ENCODE assay signal across 28 mouse cellular contexts in the genomic region with DNA sequence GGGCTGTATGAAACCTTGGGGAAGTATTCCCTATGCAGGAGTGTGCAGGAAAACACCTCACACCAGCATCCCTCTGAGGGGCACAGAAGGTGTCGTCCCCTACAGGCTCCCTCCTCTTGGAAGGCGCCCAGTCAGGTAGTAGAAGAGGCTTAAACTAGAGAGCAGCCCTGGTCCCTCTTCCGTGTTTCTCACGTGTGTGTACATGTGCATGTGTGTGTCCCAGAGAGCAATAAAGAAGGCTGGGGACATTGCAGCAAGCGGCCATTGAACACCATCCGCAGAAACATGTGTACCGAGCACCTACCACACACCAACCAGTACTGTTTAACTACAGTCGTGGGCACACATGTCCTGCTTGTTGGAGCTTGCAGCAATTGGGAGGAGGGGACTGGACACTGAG. TPM values are rescaled to one million over a fixed set of nuclear protein-coding genes. Genes with fewer than 3 reads are reported as not detected.
DNase-seq lines count a peak whose midpoint lies in the region; ATAC-seq and TF ChIP-seq lines count a peak whose summit lies in the region.
"Had no signal": no experiment of that assay in that cellular context is flagged by ENCODE, and none has a peak within 500 bp of the region (broad histone marks: within the 10 kb centered on the region; RNA-seq: fewer than 3 reads in every experiment).

No protein-coding gene starts in this region.

- H3K36me3 ChIP-seq in heart, embryonic 12.5 days = no peaks in the 10 kb centered on the region
- no peaks in the 10 kb centered on the region for H3K36me3 ChIP-seq in heart, postnatal 0 days (replicated peaks; ENCODE audit: control insufficient read depth, insufficient read depth, low read length)
- H3K36me3 ChIP-seq: embryonic facial prominence, embryonic 12.5 days; G1E; lung, embryonic 15.5 days; midbrain, embryonic 10.5 days; midbrain, embryonic 15.5 days; neural tube, embryonic 15.5 days; stomach, embryonic 15.5 days had no signal

- WGBS in heart, embryonic 12.5 days = 70% methylated on average over 8 of the region's 8 CpGs
- 65% methylated on average over 8 of the region's 8 CpGs for WGBS in heart, postnatal 0 days

- TF ChIP-seq CTCF in heart, postnatal 0 days (IDR thresholded peaks at IDR 0.05; ENCODE audit: low read depth) = no peak
- no peak for TF ChIP-seq CTCF in layer of hippocampus, adult 2 months (conservative IDR thresholded peaks at IDR 0.05)

- peak overlapping the region; percentile 93 for H3K27ac ChIP-seq in heart, embryonic 12.5 days (ENCODE audit: poor library complexity, severe bottlenecking)
- peak overlapping the region; percentile 93 for H3K27ac ChIP-seq in heart, postnatal 0 days (ENCODE audit: low read depth)
- H3K27ac ChIP-seq in layer of hippocampus, adult 2 months = peak overlapping the region; percentile 97
- H3K27ac ChIP-seq: embryonic facial prominence, embryonic 12.5 days; limb, embryonic 13.5 days; lung, embryonic 15.5 days; midbrain, embryonic 10.5 days; midbrain, embryonic 15.5 days; neural tube, embryonic 15.5 days; stomach, embryonic 15.5 days had no signal

- TF ChIP-seq EP300 in heart, postnatal 0 days (IDR thresholded peaks at IDR 0.05; ENCODE audit: low read depth) = no peak

- H3K9ac ChIP-seq in heart, embryonic 12.5 days = no peak overlapping the region
- no peak overlapping the region for H3K9ac ChIP-seq in heart, postnatal 0 days (replicated peaks; ENCODE audit: low read depth, low read length)
- H3K9ac ChIP-seq: embryonic facial prominence, embryonic 12.5 days; limb, embryonic 13.5 days; lung, embryonic 15.5 days; midbrain, embryonic 15.5 days; neural tube, embryonic 15.5 days; stomach, embryonic 15.5 days had no signal

- peak; percentile 9 for DNase-seq in adrenal gland, adult 2 months
- DNase-seq in adrenal gland, postnatal 10 days = no peak
- DNase-seq in heart, adult 18-20 months = no peak
- no peak for DNase-seq in heart, postnatal 0 days (ENCODE audit: low spot score)
- no peak for DNase-seq in heart, postnatal 10 days
- DNase-seq in layer of hippocampus, adult 2 months (ENCODE audit: low spot score in 2 of 2) = no peak
- no peak for DNase-seq in layer of hippocampus, postnatal 36 days
- DNase-seq: adrenal gland, postnatal 36 days; cerebellum, postnatal 36 days; embryo, embryonic 11 days; gastrocnemius, postnatal 14 days; kidney, adult 8-10 months; layer of hippocampus, adult 9-11 months; right cerebral cortex, postnatal 25 days; thymus, postnatal 14 days had no signal

- no peaks in the 10 kb centered on the region for H3K27me3 ChIP-seq in heart, embryonic 12.5 days (replicated peaks)
- H3K27me3 ChIP-seq in heart, postnatal 0 days (ENCODE audit: control insufficient read depth, insufficient read depth, low read length) = no peaks in the 10 kb centered on the region
- H3K27me3 ChIP-seq: embryonic facial prominence, embryonic 12.5 days; limb, embryonic 13.5 days; lung, embryonic 15.5 days; midbrain, embryonic 15.5 days; neural tube, embryonic 15.5 days; stomach, embryonic 15.5 days had no signal

- no peak for ATAC-seq in heart, embryonic 12.5 days (ENCODE audit: insufficient number of reproducible peaks, low FRiP score)
- ATAC-seq in heart, postnatal 0 days (ENCODE audit: insufficient read depth, low read depth) = no peak
- ATAC-seq: forebrain, embryonic 14.5 days; hindbrain, embryonic 16.5 days; midbrain, embryonic 15.5 days had no signal

- 0 out of 2 replicates have a peak overlapping the region, but pooled peaks have one; percentile 6 for H3K4me2 ChIP-seq in heart, embryonic 12.5 days
- no peak overlapping the region for H3K4me2 ChIP-seq in heart, postnatal 0 days (ENCODE audit: low read depth, low read length)
- H3K4me2 ChIP-seq: embryonic facial prominence, embryonic 12.5 days; limb, embryonic 13.5 days; liver, embryonic 11.5 days; lung, embryonic 15.5 days; midbrain, embryonic 15.5 days; neural tube, embryonic 15.5 days; stomach, embryonic 15.5 days had no signal

- intact Hi-C loops in heart, postnatal 10 days (cut with DNase I) = no loop called here

- no peak overlapping the region for H3K4me3 ChIP-seq in heart, embryonic 12.5 days
- H3K4me3 ChIP-seq in heart, postnatal 0 days (ENCODE audit: low read depth, low read length) = no peak overlapping the region
- H3K4me3 ChIP-seq in layer of hippocampus, adult 2 months = no peak overlapping the region
- H3K4me3 ChIP-seq: embryonic facial prominence, embryonic 12.5 days; limb, embryonic 13.5 days; lung, embryonic 15.5 days; midbrain, embryonic 15.5 days; neural tube, embryonic 15.5 days; stomach, embryonic 15.5 days had no signal

- H3K9me3 ChIP-seq in heart, embryonic 12.5 days (replicated peaks) = no peaks in the 10 kb centered on the region
- no peaks in the 10 kb centered on the region for H3K9me3 ChIP-seq in heart, postnatal 0 days (replicated peaks; ENCODE audit: control insufficient read depth, low read length)
- H3K9me3 ChIP-seq: embryonic facial prominence, embryonic 12.5 days; G1E; limb, embryonic 13.5 days; lung, embryonic 15.5 days; midbrain, embryonic 10.5 days; midbrain, embryonic 15.5 days; neural tube, embryonic 15.5 days; stomach, embryonic 15.5 days had no signal

- peaks cover 93% of the 10 kb centered on the region for H3K4me1 ChIP-seq in heart, embryonic 12.5 days (replicated peaks)
- peaks cover 80% of the 10 kb centered on the region for H3K4me1 ChIP-seq in heart, postnatal 0 days (ENCODE audit: control insufficient read depth, insufficient read depth)

RNA-seq across cellular contexts. Expression of a gene that starts 14.9 kb away (rescaled TPM):
- 10 to 100 TPM in 1 of 2 experiments, 1 to 10 TPM in 1; 3.0 to 12.8 TPM for total RNA-seq in adrenal gland, adult 2 months (2021)
- polyA plus RNA-seq in adrenal gland, adult 2 months (2012; rRNA removed) = 2.9 and 3.9 TPM in 2 replicates
- 1 to 10 TPM; 4.2 to 6.8 TPM for total RNA-seq in adrenal gland, postnatal 10 days (2021)
- polyA plus RNA-seq in heart, embryonic 12.5 days (2016; fragmentation: Nextera tagmentation; extraction: Ambion mirVana) = 51.7 and 52.8 TPM in 2 replicates
- total RNA-seq in heart, adult 18-20 months (2021) = 10 to 100 TPM; 12.2 to 12.7 TPM
- total RNA-seq in heart, postnatal 0 days (2014; rRNA removed; ENCODE audit: low replicate concordance) = 24.9 and 31.4 TPM in 2 replicates
- polyA plus RNA-seq in heart, postnatal 0 days (2015; fragmentation: Nextera tagmentation; extraction: Ambion mirVana) = 17.7 and 18.6 TPM in 2 replicates
- 10 to 100 TPM; 10.8 to 17.1 TPM for total RNA-seq in heart, postnatal 10 days (2021)
- total RNA-seq in layer of hippocampus, adult 2 months (2021) = 100 to 1,000 TPM; 285 to 294 TPM
- total RNA-seq in layer of hippocampus, postnatal 36 days (2021) = 100 to 1,000 TPM; 291 to 311 TPM
- polyA plus RNA-seq: G1E had no signal

RNA-seq across cellular contexts. Expression of a gene that starts 53.7 kb away (rescaled TPM):
- under 1 TPM; 0.93 to 0.95 TPM for total RNA-seq in adrenal gland, adult 2 months (2021)
- 8.3 and 9.4 TPM in 2 replicates for polyA plus RNA-seq in adrenal gland, adult 2 months (2012; rRNA removed)
- 1 to 10 TPM; 6.4 to 9.4 TPM for total RNA-seq in adrenal gland, postnatal 10 days (2021)
- polyA plus RNA-seq in heart, embryonic 12.5 days (2016; fragmentation: Nextera tagmentation; extraction: Ambion mirVana) = 0.42 and 0.49 TPM in 2 replicates
- total RNA-seq in heart, adult 18-20 months (2021) = 1 to 10 TPM; 6.1 to 7.3 TPM
- 0.35 and 3.1 TPM in 2 replicates for total RNA-seq in heart, postnatal 0 days (2014; rRNA removed; ENCODE audit: low replicate concordance)
- 0.67 and 0.77 TPM in 2 replicates for polyA plus RNA-seq in heart, postnatal 0 days (2015; fragmentation: Nextera tagmentation; extraction: Ambion mirVana)
- 10 to 100 TPM; 23.4 to 24.3 TPM for total RNA-seq in heart, postnatal 10 days (2021)
- under 1 TPM; 0.32 to 0.51 TPM for total RNA-seq in layer of hippocampus, adult 2 months (2021)
- under 1 TPM; 0.23 to 0.35 TPM for total RNA-seq in layer of hippocampus, postnatal 36 days (2021)
- polyA plus RNA-seq: G1E; hindbrain, embryonic 11.5 days had no signal
